Mouse (Mus musculus): Measurements from ENCODE around the gene Bcl2l13.

DNA sequence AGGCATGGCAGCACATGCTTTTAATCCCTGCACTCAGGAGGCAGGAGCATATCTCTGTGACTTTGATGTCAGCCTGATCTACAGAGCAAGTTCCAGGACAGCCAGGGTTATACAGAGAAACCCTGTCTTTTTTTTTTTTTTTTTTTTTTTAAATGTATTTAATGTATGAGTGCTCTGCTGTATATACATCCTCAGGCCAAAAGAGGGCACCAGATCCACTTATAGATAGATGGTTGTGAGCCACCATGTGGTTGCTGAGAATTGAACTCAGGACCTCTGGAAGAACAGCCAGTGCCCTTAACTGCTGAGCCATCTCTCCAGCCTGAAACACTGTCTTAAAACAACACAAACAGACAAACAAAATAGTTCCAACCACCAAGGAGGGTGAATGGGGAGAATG is 47.1 kb upstream of the Bcl2l13 start:
- TF ChIP-seq CTCF (IDR thresholded peaks at IDR 0.05; ENCODE audit: low read depth, low read length) (no peak), POLR2A (IDR thresholded peaks at IDR 0.05; ENCODE audit: extremely low read depth, insufficient read depth, low read length) (no peak)
